Mouse (Mus musculus): ENCODE data around the gene Anks6.

Anks6 gene

GRCm38 (mm10) chr4:46988824-46989223 is 68.4 kb downstream of the Anks6 start:
- no peak for DNase-seq

DNA sequence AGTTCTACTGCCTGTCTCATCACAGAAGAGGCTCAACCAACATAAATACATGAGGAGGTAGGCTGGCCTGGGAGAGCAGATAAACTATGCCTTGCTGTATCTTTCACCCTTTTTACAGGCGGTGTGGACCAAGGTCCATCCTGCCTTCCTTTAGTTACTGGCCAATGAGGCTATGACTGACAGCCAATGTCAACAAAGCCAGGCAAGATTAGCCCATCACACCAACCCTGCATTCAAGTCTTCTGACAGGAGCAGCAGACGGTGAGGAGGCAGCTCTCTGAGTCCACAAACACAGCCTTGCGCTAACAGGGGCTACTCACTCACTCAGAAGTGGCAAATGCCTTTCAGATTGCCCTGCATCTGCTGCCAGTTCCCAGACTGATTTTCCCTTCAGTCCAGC is 69.0 kb downstream of the Anks6 start:
- no peak for DNase-seq

DNA sequence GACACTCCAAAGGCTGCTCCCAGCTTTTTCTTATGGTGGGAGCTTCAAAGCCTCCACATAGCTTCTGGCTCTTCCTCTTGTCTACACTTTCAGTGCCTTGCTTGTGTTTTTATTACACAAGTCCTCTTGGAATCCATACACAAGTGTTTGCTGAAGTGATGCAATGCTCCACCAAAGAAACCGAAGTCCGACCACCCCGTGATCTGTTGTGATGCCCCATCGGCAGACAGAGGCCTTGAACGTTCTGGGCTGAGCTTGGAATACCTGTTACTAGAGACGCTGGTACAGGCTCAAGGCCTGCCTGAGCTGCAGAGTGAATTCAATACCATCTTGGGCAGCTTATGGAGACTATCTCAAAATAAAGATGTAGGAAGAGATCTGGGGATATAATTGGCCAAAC is 69.4 kb downstream of the Anks6 start:
- no peak for DNase-seq

DNA sequence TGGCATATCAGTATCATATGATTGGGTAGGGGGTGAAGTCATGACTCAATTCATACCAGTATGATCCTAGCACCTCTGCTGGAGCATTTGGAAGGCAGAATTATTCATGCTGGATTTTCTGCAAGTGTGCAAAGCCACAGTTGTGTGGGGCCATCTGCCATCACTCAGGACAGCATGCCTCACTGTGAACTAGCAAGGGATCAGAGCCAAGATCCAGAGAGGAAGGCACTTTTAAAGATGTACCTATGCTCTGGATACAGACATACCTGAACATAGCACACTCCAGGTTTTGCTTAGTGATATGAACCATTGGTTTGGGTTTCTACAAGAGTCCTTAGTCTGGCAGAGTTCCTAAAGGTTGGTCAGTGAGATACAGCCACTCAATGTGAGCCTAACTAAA is 71.2 kb downstream of the Anks6 start:
- no peak for DNase-seq

DNA sequence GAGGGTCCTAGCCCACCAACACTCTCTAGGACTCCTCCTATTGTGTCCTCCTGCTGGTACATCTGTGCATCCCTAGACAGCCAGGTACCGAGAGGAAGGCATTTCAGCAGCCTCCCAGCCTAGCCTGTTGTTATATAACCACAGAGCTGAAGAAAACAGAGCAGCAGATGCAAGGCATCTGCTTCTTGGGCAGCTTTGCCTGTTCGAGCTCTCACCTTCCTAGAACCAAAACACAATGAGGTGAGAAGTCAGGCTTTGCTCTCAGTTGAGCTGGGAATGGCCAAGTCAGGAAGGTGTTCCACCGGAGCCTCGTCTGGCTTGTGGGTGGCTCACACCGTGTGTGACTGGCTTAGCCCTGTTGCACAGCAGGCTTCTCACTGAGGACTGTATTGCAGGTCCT is 74.3 kb downstream of the Anks6 start:
- no peak for DNase-seq

GRCm38 (mm10) chr4:46982094-46982493 is 75.1 kb downstream of the Anks6 start:
- no peak for DNase-seq

DNA sequence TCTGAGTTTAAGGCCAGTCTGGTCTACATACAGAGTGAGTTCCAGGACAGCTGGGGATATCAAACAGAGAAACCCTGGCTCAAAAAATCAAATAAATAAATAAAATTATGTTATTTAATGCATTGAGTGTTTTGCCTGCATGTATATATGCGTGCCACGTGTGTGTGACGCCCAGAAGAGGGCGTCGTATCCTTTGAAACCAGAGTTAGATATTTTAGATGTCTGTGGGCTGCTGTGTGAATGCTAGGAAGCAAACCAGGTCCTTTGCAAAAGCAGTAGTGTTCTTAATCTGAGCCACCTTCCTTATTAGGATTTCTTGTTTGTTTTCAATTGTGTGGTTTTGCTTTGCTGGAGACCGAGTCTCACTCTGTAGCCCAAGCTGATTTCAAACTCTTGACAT is 78.9 kb downstream of the Anks6 start:
- DNase-seq, result peak; percentile 56

DNA sequence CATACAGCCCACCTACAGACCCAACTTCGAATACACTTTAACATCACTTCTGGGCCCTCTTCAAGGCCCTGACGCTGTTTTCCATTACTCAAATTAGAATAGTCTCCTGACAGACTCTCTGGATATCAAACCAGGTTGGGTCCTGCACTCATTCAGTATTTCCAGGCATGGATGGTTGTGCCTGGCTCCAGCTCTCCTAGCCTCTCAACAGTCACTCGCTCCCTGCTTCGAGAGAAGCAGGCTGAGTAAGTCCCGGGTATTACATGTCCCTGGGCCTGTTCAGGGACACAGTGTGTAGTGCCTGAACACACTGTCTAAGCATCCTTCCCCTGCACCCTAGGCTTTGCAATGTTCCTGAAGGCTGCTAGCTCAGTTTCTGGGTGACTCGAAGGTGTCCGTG is 80.1 kb downstream of the Anks6 start:
- DNase-seq, result no peak

GRCm38 (mm10) chr4:46976671-46977071 is 80.6 kb downstream of the Anks6 start:
- no peak for DNase-seq

GRCm38 (mm10) chr4:46973322-46973721 is 83.9 kb downstream of the Anks6 start:
- no peak for DNase-seq

GRCm38 (mm10) chr4:46967981-46968380 is 89.2 kb downstream of the Anks6 start:
- no peak for DNase-seq

DNA sequence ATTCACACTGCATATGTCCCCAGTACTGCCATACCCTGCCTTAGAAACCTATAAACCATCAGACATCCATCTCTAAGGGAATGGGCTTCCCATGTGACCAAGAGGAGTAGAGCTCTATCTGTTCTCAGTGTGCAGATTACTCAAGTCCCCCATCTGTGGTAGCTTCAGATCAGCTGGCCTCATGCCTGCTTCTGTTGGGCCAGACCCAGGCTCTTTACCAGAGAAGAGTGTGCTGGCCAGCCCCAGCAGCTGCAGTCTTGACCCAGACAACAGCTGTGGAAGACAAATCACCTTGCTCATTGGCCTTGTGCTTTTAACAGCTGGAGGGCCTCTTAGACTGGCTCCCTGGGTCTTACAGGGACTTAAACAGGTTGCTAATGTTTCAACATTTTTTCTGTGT is 90.7 kb downstream of the Anks6 start:
- no peak for DNase-seq
